Comparison of ENCODE assay signal across 8 mouse cellular contexts in the genomic region with DNA sequence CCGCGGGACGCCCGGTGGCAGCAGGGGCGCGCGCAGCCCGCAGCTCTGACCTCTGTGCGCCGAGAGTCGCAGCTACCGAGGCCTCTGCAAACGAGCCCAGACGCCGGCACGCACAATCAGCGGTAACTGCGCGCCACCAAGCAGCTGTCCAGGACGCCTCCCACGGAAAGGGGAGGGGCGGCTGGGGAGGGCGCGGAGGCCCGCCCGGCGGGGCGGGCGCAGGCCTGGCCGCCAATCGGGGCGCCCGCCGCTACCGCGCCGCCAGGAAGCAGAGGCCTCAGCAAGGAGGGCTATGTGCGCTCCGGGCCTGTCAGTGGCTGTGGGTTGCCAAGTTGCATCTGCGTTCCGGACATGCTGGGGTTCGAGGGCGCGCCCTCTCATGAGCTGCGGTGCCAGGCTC.
DNase-seq lines count a peak whose midpoint lies in the region; ATAC-seq and TF ChIP-seq lines count a peak whose summit lies in the region.
"Not testable (repeated sequence)": the region's sequence is repeated elsewhere in the genome, so short reads cannot be mapped to it uniquely, and the experiment has no call there.

No protein-coding gene starts in this region.

- not testable (repeated sequence) for H3K9me3 ChIP-seq in embryonic facial prominence, embryonic 10.5 days; hindbrain, postnatal 0 days (ENCODE audit: low read length); lung, embryonic 16.5 days (ENCODE audit: control insufficient read depth, low read length)

- not testable (repeated sequence) for H3K27me3 ChIP-seq in embryonic facial prominence, embryonic 10.5 days (replicated peaks; ENCODE audit: low read depth, poor library complexity, severe bottlenecking); hindbrain, postnatal 0 days (ENCODE audit: insufficient read depth, low read length); lung, embryonic 16.5 days (ENCODE audit: control insufficient read depth, insufficient read depth, low read depth, low read length)

- DNase-seq in ZHBTc4 (ENCODE audit: low read depth, low spot score): peak; percentile 96
- peak; percentile 47 for DNase-seq in embryonic facial prominence, embryonic 10.5 days (ENCODE audit: low spot score)
- peak; percentile 1 to 11 for DNase-seq in heart, adult 18-20 months
- DNase-seq in hindbrain, postnatal 0 days (ENCODE audit: low spot score): peak; percentile 0
- peak; percentile 30 for DNase-seq in kidney, postnatal 14 days
- peak; percentile 23 for DNase-seq in ovary, postnatal 36 days (ENCODE audit: low spot score)
- peak; percentile 1 to 12 for DNase-seq in urinary bladder, adult 18-20 months (ENCODE audit: low spot score in 2 of 2)

- not testable (repeated sequence) for H3K27ac ChIP-seq in embryonic facial prominence, embryonic 10.5 days (replicated peaks); hindbrain, postnatal 0 days; lung, embryonic 16.5 days (ENCODE audit: low read length)

- not testable (repeated sequence) for H3K4me1 ChIP-seq in embryonic facial prominence, embryonic 10.5 days; hindbrain, postnatal 0 days (ENCODE audit: insufficient read depth, low read length); lung, embryonic 16.5 days (replicated peaks; ENCODE audit: control insufficient read depth, insufficient read depth, low read length)

- peak overlapping the region; percentile 49 for H3K4me3 ChIP-seq in embryonic facial prominence, embryonic 10.5 days
- not testable (repeated sequence) for H3K4me3 ChIP-seq in hindbrain, postnatal 0 days (ENCODE audit: low read length)
- H3K4me3 ChIP-seq in lung, embryonic 16.5 days (ENCODE audit: low read length): peak overlapping the region; percentile 16; the same call in 1 of the 2 replicates

- not testable (repeated sequence) for ATAC-seq in hindbrain, postnatal 0 days; lung, embryonic 16.5 days (ENCODE audit: low read depth)

- not testable (repeated sequence) for H3K9ac ChIP-seq in hindbrain, postnatal 0 days (replicated peaks; ENCODE audit: low read length); lung, embryonic 16.5 days (ENCODE audit: low read length)

- WGBS in embryonic facial prominence, embryonic 10.5 days: 9% methylated on average over 45 of the region's 45 CpGs
- WGBS in hindbrain, postnatal 0 days: 10% methylated on average over 33 of the region's 45 CpGs
- 6% methylated on average over 30 of the region's 45 CpGs for WGBS in lung, embryonic 16.5 days

- H3K4me2 ChIP-seq in hindbrain, postnatal 0 days (ENCODE audit: low read depth, low read length): not testable (repeated sequence)
- H3K4me2 ChIP-seq in lung, embryonic 16.5 days (ENCODE audit: low read depth, low read length): peak overlapping the region; percentile 25

- TF ChIP-seq CTCF in hindbrain, postnatal 0 days (IDR thresholded peaks at IDR 0.05; ENCODE audit: low read depth): not testable (repeated sequence)

- H3K36me3 ChIP-seq in embryonic facial prominence, embryonic 10.5 days (replicated peaks); hindbrain, postnatal 0 days (ENCODE audit: insufficient read depth, low read length); lung, embryonic 16.5 days (ENCODE audit: control insufficient read depth, insufficient read depth, low read length): not testable (repeated sequence)

Comparison
In these comparisons a context has a peak if more than half of its experiments do, and no peak if none do; other contexts are left out.
1. DNase-seq: peak in every context shown above with its lines; median percentile 96 in ZHBTc4; 47 in embryonic facial prominence, embryonic 10.5 days; 30 in kidney, postnatal 14 days; 23 in ovary, postnatal 36 days; 6 in urinary bladder, adult 18-20 months; 6 in heart, adult 18-20 months; 0 in hindbrain, postnatal 0 days.